Mouse (Mus musculus): ENCODE data around the gene Smug1. TPM values are rescaled to one million over a fixed set of nuclear protein-coding genes. Genes with fewer than 3 reads are reported as not detected.

The Smug1 gene
- polyA plus RNA-seq, 1 experiment: 18.1 TPM

DNA sequence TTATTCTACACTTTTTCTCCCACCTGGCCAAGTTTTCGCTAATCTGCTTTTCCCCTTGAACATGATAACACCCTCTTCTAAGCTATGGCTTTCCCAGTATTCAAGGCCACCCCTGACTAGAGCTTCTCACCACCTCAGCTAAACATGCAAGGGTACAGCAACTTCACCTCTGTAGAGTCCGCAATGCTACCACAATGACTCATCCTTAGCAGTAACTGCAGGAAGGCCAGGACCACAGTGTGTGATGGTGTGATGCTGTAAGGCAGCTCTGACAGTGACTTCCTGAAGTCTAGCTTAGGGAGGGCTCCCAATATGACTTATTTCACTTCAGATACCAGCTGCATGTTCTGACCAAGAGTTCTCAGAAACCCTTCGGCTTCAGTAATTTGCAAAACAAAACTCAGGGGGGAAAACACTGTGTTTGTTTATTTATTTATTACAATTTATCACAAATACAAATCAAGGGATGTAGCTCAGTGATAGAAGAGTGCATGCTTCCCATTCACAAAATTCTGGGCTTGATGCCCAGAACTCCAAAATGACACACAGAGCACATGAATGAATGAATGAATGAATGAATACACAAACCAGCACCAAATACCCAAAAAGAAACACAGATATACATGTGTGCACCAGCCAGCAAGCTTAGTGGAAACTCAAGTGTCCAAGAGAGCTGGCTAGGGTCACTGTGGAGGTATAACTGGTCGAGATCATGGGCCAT, 13.8 kb downstream of the Smug1 start:
- H3K4me1 ChIP-seq (ENCODE audit: control insufficient read depth, insufficient read depth, low read length): no peaks in the 10 kb centered on the region
- H3K4me3 ChIP-seq (replicated peaks; ENCODE audit: extremely low read depth, low read depth, low read length): no peak overlapping the region
- WGBS: 78% methylated on average over 4 of the region's 4 CpGs
- TF ChIP-seq CTCF (IDR thresholded peaks at IDR 0.05; ENCODE audit: insufficient read depth, low read length) (no peak), POLR2A (IDR thresholded peaks at IDR 0.05; ENCODE audit: borderline replicate concordance, extremely low read depth, low read depth, low read length) (no peak)
- DNase-seq: no peak

GRCm38 (mm10) chr15:103152371-103152770, 14.5 kb downstream of the Smug1 start:
- no peaks in the 10 kb centered on the region for H3K4me1 ChIP-seq (ENCODE audit: control insufficient read depth, insufficient read depth, low read length)
- no peak overlapping the region for H3K4me3 ChIP-seq (replicated peaks; ENCODE audit: extremely low read depth, low read depth, low read length)
- no peak for DNase-seq
- 75% methylated on average over 3 of the region's 3 CpGs for WGBS
- no peak for TF ChIP-seq CTCF (IDR thresholded peaks at IDR 0.05; ENCODE audit: insufficient read depth, low read length)
- no peak for TF ChIP-seq POLR2A (IDR thresholded peaks at IDR 0.05; ENCODE audit: borderline replicate concordance, extremely low read depth, low read depth, low read length)

DNA sequence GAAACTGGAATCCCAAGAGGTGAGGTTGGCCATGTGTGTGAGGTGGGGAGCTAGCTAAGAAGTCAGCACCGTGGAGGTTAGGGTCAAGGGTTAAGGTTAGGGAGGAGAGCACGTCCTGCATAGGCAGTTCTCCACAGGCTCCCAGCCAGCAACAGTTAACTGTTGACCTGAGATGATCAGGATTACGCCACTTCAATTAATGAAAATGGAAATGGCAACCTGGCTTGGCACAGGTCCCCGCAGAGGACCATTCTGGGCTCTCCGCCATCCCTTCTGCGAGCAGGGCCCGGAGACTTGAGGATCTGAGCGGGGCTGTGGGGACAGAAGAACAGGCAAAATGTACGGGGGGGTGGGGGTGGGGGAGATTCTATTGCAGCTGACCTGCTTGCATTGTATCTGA, 19.1 kb downstream of the Smug1 start:
- TF ChIP-seq POLR2A (IDR thresholded peaks at IDR 0.05; ENCODE audit: borderline replicate concordance, extremely low read depth, low read depth, low read length): no peak
- TF ChIP-seq CTCF (IDR thresholded peaks at IDR 0.05; ENCODE audit: insufficient read depth, low read length): no peak
- WGBS: 70% methylated on average over 9 of the region's 9 CpGs
- Histone ChIP-seq H3K4me1 (ENCODE audit: control insufficient read depth, insufficient read depth, low read length) (no peaks in the 10 kb centered on the region), H3K4me3 (replicated peaks; ENCODE audit: extremely low read depth, low read depth, low read length) (no peak overlapping the region)
- DNase-seq: no peak

- DNase-seq: no peak
- Histone ChIP-seq H3K4me1 (ENCODE audit: control insufficient read depth, insufficient read depth, low read length) (no peaks in the 10 kb centered on the region), H3K4me3 (replicated peaks; ENCODE audit: extremely low read depth, low read depth, low read length) (no peak overlapping the region)
- TF ChIP-seq POLR2A (IDR thresholded peaks at IDR 0.05; ENCODE audit: borderline replicate concordance, extremely low read depth, low read depth, low read length) (no peak), CTCF (IDR thresholded peaks at IDR 0.05; ENCODE audit: insufficient read depth, low read length) (no peak)
- WGBS: 26% methylated on average over 3 of the region's 3 CpGs
Measured at GRCm38 (mm10) chr15:103147422-103147690, 19.5 kb downstream of the Smug1 start.

GRCm38 (mm10) chr15:103146627-103147421, 20.1 kb downstream of the Smug1 start:
- no peak overlapping the region for H3K4me3 ChIP-seq (replicated peaks; ENCODE audit: extremely low read depth, low read depth, low read length)
- 2% methylated on average over 52 of the region's 57 CpGs for WGBS
- no peak for DNase-seq
- no peak for TF ChIP-seq CTCF (IDR thresholded peaks at IDR 0.05; ENCODE audit: insufficient read depth, low read length)
- no peak for TF ChIP-seq POLR2A (IDR thresholded peaks at IDR 0.05; ENCODE audit: borderline replicate concordance, extremely low read depth, low read depth, low read length)
- no peaks in the 10 kb centered on the region for H3K4me1 ChIP-seq (ENCODE audit: control insufficient read depth, insufficient read depth, low read length)

- TF ChIP-seq CTCF (IDR thresholded peaks at IDR 0.05; ENCODE audit: insufficient read depth, low read length) (no peak), POLR2A (IDR thresholded peaks at IDR 0.05; ENCODE audit: borderline replicate concordance, extremely low read depth, low read depth, low read length) (no peak)
- WGBS: 78% methylated on average over 11 of the region's 11 CpGs
- Histone ChIP-seq H3K4me1 (ENCODE audit: control insufficient read depth, insufficient read depth, low read length) (no peaks in the 10 kb centered on the region), H3K4me3 (replicated peaks; ENCODE audit: extremely low read depth, low read depth, low read length) (no peak overlapping the region)
- no peak for DNase-seq
Measured at GRCm38 (mm10) chr15:103145635-103146299, 21.1 kb downstream of the Smug1 start.

GRCm38 (mm10) chr15:103144176-103144575, 22.7 kb downstream of the Smug1 start:
- Histone ChIP-seq H3K4me3 (replicated peaks; ENCODE audit: extremely low read depth, low read depth, low read length) (no peak overlapping the region), H3K4me1 (ENCODE audit: control insufficient read depth, insufficient read depth, low read length) (no peaks in the 10 kb centered on the region)
- TF ChIP-seq CTCF (IDR thresholded peaks at IDR 0.05; ENCODE audit: insufficient read depth, low read length): no peak
- TF ChIP-seq POLR2A (IDR thresholded peaks at IDR 0.05; ENCODE audit: borderline replicate concordance, extremely low read depth, low read depth, low read length): no peak
- DNase-seq: no peak
- 38% methylated on average over 3 of the region's 3 CpGs for WGBS

GRCm38 (mm10) chr15:103135431-103135947, 31.4 kb downstream of the Smug1 start:
- H3K4me3 ChIP-seq (replicated peaks; ENCODE audit: extremely low read depth, low read depth, low read length): no peak overlapping the region
- WGBS: 40% methylated on average over 13 of the region's 13 CpGs
- H3K4me1 ChIP-seq (ENCODE audit: control insufficient read depth, insufficient read depth, low read length): no peaks in the 10 kb centered on the region
- no peak for DNase-seq
- TF ChIP-seq CTCF (IDR thresholded peaks at IDR 0.05; ENCODE audit: insufficient read depth, low read length): no peak
- no peak for TF ChIP-seq POLR2A (IDR thresholded peaks at IDR 0.05; ENCODE audit: borderline replicate concordance, extremely low read depth, low read depth, low read length)

GRCm38 (mm10) chr15:103134277-103135086, 32.4 kb downstream of the Smug1 start:
- TF ChIP-seq POLR2A (IDR thresholded peaks at IDR 0.05; ENCODE audit: borderline replicate concordance, extremely low read depth, low read depth, low read length) (no peak), CTCF (IDR thresholded peaks at IDR 0.05; ENCODE audit: insufficient read depth, low read length) (no peak)
- Histone ChIP-seq H3K4me3 (replicated peaks; ENCODE audit: extremely low read depth, low read depth, low read length) (no peak overlapping the region), H3K4me1 (ENCODE audit: control insufficient read depth, insufficient read depth, low read length) (no peaks in the 10 kb centered on the region)
- DNase-seq: no peak
- WGBS: 30% methylated on average over 5 of the region's 5 CpGs

Data from lung, adult 2 months (tissue).